Mouse (Mus musculus) lung, embryonic 14.5 days (tissue): Measurements from ENCODE around the gene Ddx25. TPM values are rescaled to one million over a fixed set of nuclear protein-coding genes. Genes with fewer than 3 reads are reported as not detected.

Experiments
- ATAC-seq: fragments of 200-750 bp; cut with Nextera tagmentation; 2 replicates; pipeline ENCODE4 v1.8.0; 2017; ENCODE audit warnings: mild to moderate bottlenecking, moderate TSS enrichment, moderate library complexity; ENCODE audit not compliant: insufficient read depth
- DNase-seq: peaks from one replicate; pipeline ENCODE4 v3.0.0-alpha.2; 2015
- H3K27ac ChIP-seq: fragments of 300-500 bp; sonication (generic); 2 replicates; pipeline ENCODE4 v1.5.1; 2014; ENCODE audit warnings: low read depth, mild to moderate bottlenecking, moderate library complexity
- H3K27me3 ChIP-seq: fragments of 300-500 bp; sonication (generic); 2 replicates; pipeline ENCODE4 v1.6.1; 2014; ENCODE audit warnings: low read length, control low read depth; ENCODE audit not compliant: insufficient read depth
- H3K36me3 ChIP-seq: fragments of 300-500 bp; sonication (generic); 2 replicates; pipeline ENCODE4 v1.6.1; 2014; ENCODE audit warnings: control low read depth; ENCODE audit not compliant: insufficient read depth
- H3K4me1 ChIP-seq: fragments of 300-500 bp; sonication (generic); 2 replicates; pipeline ENCODE4 v1.6.1; 2014; ENCODE audit warnings: antibody characterized with exemption, control low read depth; ENCODE audit not compliant: insufficient read depth
- H3K4me2 ChIP-seq: fragments of 300-500 bp; sonication (generic); 2 replicates; pipeline ENCODE4 v1.6.1; 2014; ENCODE audit warnings: mild to moderate bottlenecking
- H3K4me3 ChIP-seq: fragments of 300-500 bp; sonication (generic); 2 replicates; pipeline ENCODE4 v1.5.1; 2014; ENCODE audit warnings: low read depth, low read length
- H3K9ac ChIP-seq: fragments of 300-500 bp; sonication (generic); 2 replicates; pipeline ENCODE4 v1.6.1; 2014
- H3K9me3 ChIP-seq: fragments of 300-500 bp; sonication (generic); 2 replicates; pipeline ENCODE4 v1.6.1; 2016; ENCODE audit warnings: low read depth, low read length, control low read depth
- CTCF ChIP-seq: IDR thresholded peaks from 2 replicates; pipeline ENCODE4 v1.5.1; 2016; ENCODE audit warnings: antibody characterized with exemption, low read depth
- WGBS: fragments of 180-500 bp; shearing (Covaris S2); extraction: QIAGEN DNeasy Blood & Tissue Kit; methylation state at CpG from one replicate; pipeline ENCODE4 v1.1.7; 2014; 5-methylcytosine and 5-hydroxymethylcytosine counted together
- polyA plus RNA-seq: library from polyadenylated mRNA; unstranded; fragments of >200 nt; fragmentation: Nextera tagmentation; extraction: Ambion mirVana; gene quantifications from 2 replicates; pipeline ENCODE4 v1.2.1, GENCODE M21; 2014

Ddx25 gene
- polyA plus RNA-seq, 1 experiment from 2014 or later: 1.9 TPM

DNA sequence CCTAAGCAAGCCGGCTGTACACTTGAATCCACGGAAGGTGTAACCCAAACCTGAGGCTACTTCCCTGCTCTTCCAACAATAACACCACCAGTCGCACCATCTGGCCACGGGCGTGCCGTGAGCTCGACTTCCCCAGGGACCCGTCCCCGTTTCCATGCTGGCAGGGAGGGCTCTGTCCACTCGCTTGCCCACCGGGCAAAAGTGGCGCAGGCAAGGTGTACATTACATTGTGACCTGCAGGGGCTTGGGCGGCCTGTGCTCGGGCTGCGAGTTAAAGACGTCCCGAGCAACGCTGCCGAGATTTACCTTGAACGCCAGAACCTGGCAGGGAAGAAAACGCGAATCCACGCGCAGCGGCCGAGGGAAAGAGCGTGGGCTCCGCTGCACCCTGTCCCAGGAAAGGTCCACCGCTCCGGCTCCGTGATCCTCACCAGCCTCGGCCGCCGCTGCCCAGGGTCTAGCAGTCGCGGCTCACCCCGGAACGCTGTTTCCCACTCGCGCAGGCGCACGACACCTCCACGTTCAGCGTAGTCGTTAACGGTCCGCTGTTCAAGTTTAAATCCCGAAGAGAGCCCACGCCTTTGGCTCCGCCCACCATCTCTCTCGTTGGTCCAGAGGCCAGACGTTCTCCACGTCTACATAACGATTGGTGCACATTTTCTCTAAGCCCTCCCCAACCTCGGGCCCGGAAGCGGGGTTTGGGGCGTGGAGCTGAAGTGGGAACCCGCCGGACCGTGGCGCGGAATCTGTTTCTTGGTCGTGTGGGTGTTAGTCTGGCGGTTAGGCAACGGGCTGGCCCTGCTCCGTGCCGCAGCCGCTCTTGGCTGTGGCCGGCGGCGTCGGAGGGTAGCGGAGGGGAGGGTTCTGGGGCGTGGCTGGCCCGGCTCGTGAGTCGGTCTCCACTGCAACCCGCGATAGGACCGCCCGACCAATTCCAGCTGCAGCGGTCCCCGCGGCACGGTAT is 11.5 kb upstream of the Ddx25 start, which contains the start of the genes Pate2 and Hyls1:
Pate2 (plus strand) TSS at position 714 of the 964 bp plus-strand sequence.
Hyls1 (minus strand) TSS at position 828 of the 964 bp plus-strand sequence.
- Histone ChIP-seq H3K9me3 (no peaks in the 10 kb centered on the region), H3K27ac (peak within 1 kb of the TSS; percentile 90), H3K4me3 (peak within 1 kb of the TSS; percentile 66), H3K9ac (peak within 1 kb of the TSS; percentile 81), H3K36me3 (peaks cover 33% of the 10 kb centered on the region), H3K27me3 (peaks cover 17% of the 10 kb centered on the region; the same call in 1 of the 2 replicates), H3K4me2 (peak within 1 kb of the TSS; percentile 72), H3K4me1 (no peaks in the 10 kb centered on the region)
- TF ChIP-seq CTCF: peak; percentile 52
- peak; percentile 99 for DNase-seq
- whole genome bisulfite sequencing: under 1% methylated on average over 86 of the region's 86 CpGs
- ATAC-seq: peak; percentile 98

- H3K4me2 ChIP-seq: no peak overlapping the region
- 80% methylated on average over 3 of the region's 3 CpGs for WGBS
- no peak overlapping the region for H3K4me3 ChIP-seq
Observed at GRCm38 (mm10) chr9:35567995-35568394, 9.7 kb upstream of the Ddx25 start.

DNA sequence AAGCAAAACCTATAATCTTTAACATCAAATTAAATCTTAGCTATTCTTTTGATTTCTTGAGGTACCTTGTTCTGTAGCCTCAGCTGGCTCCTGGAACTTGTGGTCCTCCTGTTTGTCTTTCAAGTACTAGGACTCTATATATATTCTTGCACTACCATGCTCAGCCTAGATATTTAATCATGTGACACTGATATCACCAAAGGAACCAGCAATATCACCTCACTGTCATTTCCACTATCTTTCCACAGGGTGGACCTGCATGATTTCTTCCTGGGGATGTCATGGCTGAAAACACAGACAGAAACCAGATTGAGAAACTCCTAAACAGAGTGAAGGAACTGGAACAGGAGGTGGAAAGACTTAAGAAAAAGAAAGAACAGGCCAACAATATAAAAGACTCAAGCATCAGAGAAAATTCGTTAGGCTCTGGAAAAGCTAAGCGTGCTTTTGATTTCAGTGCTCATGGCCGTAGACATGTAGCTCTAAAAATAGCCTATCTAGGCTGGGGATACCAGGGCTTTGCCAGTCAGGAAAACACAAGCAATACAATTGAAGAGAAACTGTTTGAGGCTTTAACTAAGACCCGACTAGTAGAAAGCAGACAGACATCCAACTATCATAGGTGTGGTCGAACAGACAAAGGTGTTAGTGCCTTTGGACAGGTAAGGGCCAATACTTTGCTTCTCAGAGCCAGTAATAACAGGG is 6.4 kb upstream of the Ddx25 start:
- H3K4me1 ChIP-seq: 0 out of 2 replicates have a peak, but pooled peaks cover 5% of the 10 kb centered on the region
- TF ChIP-seq CTCF: no peak
- no peaks in the 10 kb centered on the region for H3K9me3 ChIP-seq
- no peak for DNase-seq
- no peaks in the 10 kb centered on the region for H3K27me3 ChIP-seq
- no peak overlapping the region for H3K4me2 ChIP-seq
- peaks cover 58% of the 10 kb centered on the region for H3K36me3 ChIP-seq
- WGBS: 88% methylated on average over 5 of the region's 5 CpGs
- peak overlapping the region; percentile 36; the same call in 1 of the 2 replicates for H3K27ac ChIP-seq
- no peak overlapping the region for H3K4me3 ChIP-seq
- no peak for ATAC-seq
- no peak overlapping the region for H3K9ac ChIP-seq

More at GRCm38 (mm10) chr9:35567995-35568394, 9.7 kb upstream of the Ddx25 start:
- Histone ChIP-seq H3K27ac (no peak overlapping the region), H3K9me3 (no peaks in the 10 kb centered on the region), H3K36me3 (peaks cover 44% of the 10 kb centered on the region), H3K4me1 (no peaks in the 10 kb centered on the region), H3K27me3 (0 out of 2 replicates have a peak, but pooled peaks cover 3% of the 10 kb centered on the region), H3K9ac (no peak overlapping the region)
- no peak for TF ChIP-seq CTCF
- no peak for DNase-seq
- no peak for ATAC-seq

- 0 out of 2 replicates have a peak, but pooled peaks cover 5% of the 10 kb centered on the region for H3K4me1 ChIP-seq
- DNase-seq (no peak), ATAC-seq (no peak)
- TF ChIP-seq CTCF: no peak
- 84% methylated on average over 6 of the region's 6 CpGs for WGBS
- no peaks in the 10 kb centered on the region for H3K9me3 ChIP-seq
- H3K4me3 ChIP-seq: no peak overlapping the region
- no peak overlapping the region for H3K9ac ChIP-seq
- H3K27ac ChIP-seq: no peak overlapping the region
- 0 out of 2 replicates have a peak, but pooled peaks cover 5% of the 10 kb centered on the region for H3K27me3 ChIP-seq
- no peak overlapping the region for H3K4me2 ChIP-seq
- peaks cover 43% of the 10 kb centered on the region for H3K36me3 ChIP-seq
Observed at GRCm38 (mm10) chr9:35561583-35561982, 3.3 kb upstream of the Ddx25 start.

DNA sequence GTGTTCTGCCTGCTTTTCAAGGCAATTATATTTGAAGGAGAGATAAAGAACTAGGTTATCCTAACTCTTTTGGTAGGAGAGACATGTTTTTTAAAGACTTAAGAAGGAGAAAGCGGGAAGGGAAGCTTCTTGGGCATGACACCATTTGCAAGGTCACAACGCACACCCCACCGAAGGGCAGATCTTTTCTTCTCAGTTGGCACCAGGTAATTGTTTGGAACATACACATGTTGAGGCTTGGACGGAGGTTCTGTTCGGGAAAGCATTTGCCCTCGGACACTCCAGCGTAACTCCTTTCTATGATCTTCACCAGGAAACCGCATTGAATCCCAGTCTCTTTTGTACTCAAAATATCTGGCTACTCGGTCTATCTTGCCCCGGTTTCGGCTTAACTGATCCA is 2.7 kb upstream of the Ddx25 start:
- Histone ChIP-seq H3K4me2 (no peak overlapping the region), H3K9me3 (no peaks in the 10 kb centered on the region), H3K36me3 (peaks cover 38% of the 10 kb centered on the region), H3K27ac (no peak overlapping the region), H3K9ac (no peak overlapping the region), H3K27me3 (0 out of 2 replicates have a peak, but pooled peaks cover 5% of the 10 kb centered on the region), H3K4me1 (0 out of 2 replicates have a peak, but pooled peaks cover 5% of the 10 kb centered on the region), H3K4me3 (no peak overlapping the region)
- 94% methylated on average over 11 of the region's 11 CpGs for WGBS
- TF ChIP-seq CTCF: no peak
- ATAC-seq (no peak), DNase-seq (no peak)

DNA sequence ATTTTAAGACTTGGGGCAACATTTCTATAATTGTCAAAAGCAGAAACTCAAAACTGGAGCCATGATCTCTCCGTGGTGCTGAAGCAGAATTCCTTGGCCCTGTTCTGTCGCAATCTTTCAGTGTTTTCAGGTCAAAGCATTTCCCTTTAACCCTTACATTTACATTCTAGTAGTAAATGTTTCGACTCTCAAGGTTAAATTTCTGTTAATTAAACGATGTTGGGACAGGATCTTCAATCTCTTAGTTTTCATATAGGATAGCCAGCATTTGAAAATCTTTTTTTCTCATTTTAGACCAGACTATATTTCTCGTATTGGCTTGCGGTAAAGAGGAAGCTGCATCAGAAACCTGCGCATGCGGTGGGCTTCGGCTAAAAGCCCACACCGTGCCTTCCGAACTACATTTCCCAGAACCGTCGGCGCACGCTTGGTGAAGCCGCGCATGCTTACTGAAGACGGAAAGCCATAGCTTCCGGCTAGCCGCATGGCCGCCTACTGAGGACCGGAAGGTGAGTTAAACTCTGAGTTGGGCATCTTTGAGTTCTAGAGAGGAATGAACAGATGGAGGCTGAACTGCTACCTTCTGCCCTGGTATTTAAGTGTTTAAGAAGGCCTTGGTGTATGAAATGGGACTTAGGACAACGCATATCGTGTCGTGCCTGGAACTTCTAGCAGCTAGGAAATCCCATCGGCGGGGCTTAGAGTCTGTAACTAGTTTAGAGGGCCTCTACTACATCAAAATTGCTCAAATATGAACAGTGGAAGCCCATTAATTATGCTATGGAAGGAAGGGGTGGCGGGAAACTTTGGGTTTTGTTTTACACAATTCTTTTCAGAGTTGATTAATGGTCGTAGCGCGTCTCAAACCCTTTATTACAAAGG is 922 bp upstream of the Ddx25 start:
- 2% methylated on average over 31 of the region's 31 CpGs for WGBS
- H3K27ac ChIP-seq: 0 out of 2 replicates have a peak overlapping the region, but pooled peaks have one; percentile 15
- DNase-seq: peak; percentile 95
- peak; percentile 91 for ATAC-seq
- no peaks in the 10 kb centered on the region for H3K9me3 ChIP-seq
- TF ChIP-seq CTCF: no peak
- peak overlapping the region; percentile 96 for H3K4me2 ChIP-seq
- 0 out of 2 replicates have a peak, but pooled peaks cover 5% of the 10 kb centered on the region for H3K4me1 ChIP-seq
- 0 out of 2 replicates have a peak, but pooled peaks cover 5% of the 10 kb centered on the region for H3K27me3 ChIP-seq
- H3K9ac ChIP-seq: peak overlapping the region; percentile 56
- H3K36me3 ChIP-seq: peaks cover 22% of the 10 kb centered on the region
- H3K4me3 ChIP-seq: peak overlapping the region; percentile 53
